In genomic region chr9:42565921-42566320, GRCm38 (mm10) we compare ENCODE assay signal across 15 mouse cellular contexts.
"Had no signal": no experiment of that assay in that cellular context is flagged by ENCODE, and none has a peak within 500 bp of the region (broad histone marks: within the 10 kb centered on the region; RNA-seq: fewer than 3 reads in every experiment).

No protein-coding gene starts in this region.

- H3K4me3 ChIP-seq: layer of hippocampus, adult 2 months; liver, embryonic 13.5 days; neural tube, embryonic 12.5 days; neural tube, embryonic 15.5 days had no signal

- H3K27ac ChIP-seq: kidney, postnatal 0 days; layer of hippocampus, adult 2 months; liver, embryonic 13.5 days; neural tube, embryonic 12.5 days; neural tube, embryonic 15.5 days; stomach, postnatal 0 days had no signal

- DNase-seq: kidney, adult 2 months; kidney, postnatal 25 days; layer of hippocampus, adult 9-11 months; liver, embryonic 13.5 days; lung, adult 2 months; lung, postnatal 14 days; lung, postnatal 4 days; midbrain, embryonic 14.5 days; thymus, postnatal 25 days had no signal

- ATAC-seq: intestine, postnatal 0 days had no signal
